Mouse (Mus musculus) ES-Bruce4 (cell line): ENCODE data around the gene Trmt5.

Source experiments
- CTCF ChIP-seq: IDR thresholded peaks from one replicate; pipeline ENCODE4 v1.8.1; 2011; ENCODE audit warnings: low read depth, low read length
- EP300 ChIP-seq: IDR thresholded peaks from 2 replicates; pipeline ENCODE4 v1.6.1; 2011; ENCODE audit warnings: low read depth, low read length; ENCODE audit not compliant: insufficient read depth
- POLR2A ChIP-seq: IDR thresholded peaks from one replicate; pipeline ENCODE4 v1.8.1; 2011; ENCODE audit warnings: low read length; ENCODE audit not compliant: insufficient read depth

DNA sequence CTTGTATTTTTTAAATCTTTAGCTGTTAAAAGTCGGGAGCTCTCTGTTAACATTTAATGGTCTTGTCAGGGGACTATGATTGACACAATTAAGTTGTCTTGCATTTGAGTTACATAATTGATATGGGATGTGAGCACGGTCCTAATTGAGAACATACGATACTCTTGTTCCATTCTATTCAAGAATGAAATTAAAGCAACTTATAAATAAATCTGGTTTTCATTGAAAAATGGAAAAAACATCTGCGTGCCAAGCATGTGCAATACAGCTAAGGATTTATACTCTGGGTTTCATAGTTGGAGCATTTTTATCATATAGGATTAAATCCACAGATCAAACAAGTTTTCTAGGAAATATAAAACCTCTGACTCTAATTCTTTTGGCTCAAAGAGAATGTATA lies 46.2 kb upstream of the Trmt5 start:
- TF ChIP-seq CTCF = no peak
- no peak for TF ChIP-seq POLR2A
- no peak for TF ChIP-seq EP300
